Mouse (Mus musculus) small intestine, adult 2 months (tissue): ENCODE results near the gene Tmem106b.

Source experiments
- CTCF ChIP-seq: fragments of 200-500 bp; IDR thresholded peaks from 2 replicates; pipeline ENCODE4 v1.5.1; 2012; ENCODE audit warnings: low read depth, mild to moderate bottlenecking, control low read depth, inconsistent platforms, low read length, moderate library complexity, mixed read lengths; ENCODE audit not compliant: insufficient replicate concordance, insufficient read length; ENCODE audit errors: extremely low read depth
- POLR2A ChIP-seq: fragments of 200-500 bp; IDR thresholded peaks from 2 replicates; pipeline ENCODE4 v1.6.1; 2012; ENCODE audit warnings: low read depth, mild to moderate bottlenecking, control low read depth, inconsistent platforms, low read length, moderate library complexity

DNA sequence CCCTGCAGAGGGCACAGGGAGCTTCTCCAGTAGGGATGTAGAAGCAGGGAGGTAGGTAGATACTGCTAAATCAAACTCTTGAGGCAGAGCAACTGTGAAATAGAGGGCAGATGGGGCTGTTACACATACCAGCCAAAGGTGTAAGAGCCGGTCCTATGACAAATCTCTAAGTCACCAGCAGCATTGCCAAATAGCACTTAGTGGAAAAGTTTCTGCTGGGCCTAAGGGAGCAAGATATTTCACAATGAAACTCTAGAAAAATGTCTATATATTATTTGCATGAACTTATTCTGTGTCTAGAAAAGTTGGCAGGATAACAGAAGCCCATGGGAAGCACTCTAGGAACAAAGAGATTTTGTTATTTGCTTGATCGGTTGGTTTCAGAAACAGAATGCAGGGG, 4.3 kb downstream of the Tmem106b start:
- TF ChIP-seq CTCF (no peak), POLR2A (no peak)
